Mouse (Mus musculus): ENCODE results near the gene Ildr1. TPM values are rescaled to one million over a fixed set of nuclear protein-coding genes. Genes with fewer than 3 reads are reported as not detected.

The Ildr1 gene
- not detected for total RNA-seq (2021)

GRCm38 (mm10) chr16:36693818-36694413 is at the start of gene Ildr1:
Gene Ildr1 (plus strand): TSS chr16:36693978.
- DNase-seq: no peak

- DNase-seq: no peak
Observed at GRCm38 (mm10) chr16:36645124-36645523, 48.7 kb upstream of the Ildr1 start.

GRCm38 (mm10) chr16:36649304-36649703 is 44.5 kb upstream of the Ildr1 start:
- DNase-seq: no peak

- DNase-seq: no peak
Observed at GRCm38 (mm10) chr16:36650511-36650910, 43.3 kb upstream of the Ildr1 start.

GRCm38 (mm10) chr16:36651174-36651766 is 42.5 kb upstream of the Ildr1 start:
- no peak for DNase-seq

GRCm38 (mm10) chr16:36655199-36655598 is 38.6 kb upstream of the Ildr1 start:
- no peak for DNase-seq

- DNase-seq: no peak
Observed at GRCm38 (mm10) chr16:36655910-36656309, 37.9 kb upstream of the Ildr1 start.

- DNase-seq: no peak
Observed at GRCm38 (mm10) chr16:36661330-36661729, 32.4 kb upstream of the Ildr1 start.

- DNase-seq: no peak
Observed at GRCm38 (mm10) chr16:36663484-36663883, 30.3 kb upstream of the Ildr1 start.

GRCm38 (mm10) chr16:36665782-36666181 is 28.0 kb upstream of the Ildr1 start, which contains the start of gene Cd86:
Gene Cd86 (minus strand): TSS chr16:36666081.
- DNase-seq: no peak

- DNase-seq: no peak
Observed at GRCm38 (mm10) chr16:36666448-36667017, 27.2 kb upstream of the Ildr1 start.

GRCm38 (mm10) chr16:36670590-36670989 is 23.2 kb upstream of the Ildr1 start:
- no peak for DNase-seq

GRCm38 (mm10) chr16:36673196-36673595 is 20.6 kb upstream of the Ildr1 start:
- no peak for DNase-seq

- no peak for DNase-seq
Observed at GRCm38 (mm10) chr16:36674457-36675204, 19.1 kb upstream of the Ildr1 start.

GRCm38 (mm10) chr16:36675304-36675703 is 18.5 kb upstream of the Ildr1 start:
- DNase-seq: no peak

- no peak for DNase-seq
Observed at GRCm38 (mm10) chr16:36675902-36676301, 17.9 kb upstream of the Ildr1 start.

GRCm38 (mm10) chr16:36681829-36682228 is 11.9 kb upstream of the Ildr1 start:
- no peak for DNase-seq

GRCm38 (mm10) chr16:36684325-36684918 is 9.4 kb upstream of the Ildr1 start:
- no peak for DNase-seq

- DNase-seq: no peak
Observed at GRCm38 (mm10) chr16:36688076-36688475, 5.7 kb upstream of the Ildr1 start.

GRCm38 (mm10) chr16:36691484-36691883 is 2.3 kb upstream of the Ildr1 start:
- no peak for DNase-seq

- no peak for DNase-seq
Observed at GRCm38 (mm10) chr16:36694798-36695290, 1.1 kb downstream of the Ildr1 start.

GRCm38 (mm10) chr16:36697331-36697730 is 3.6 kb downstream of the Ildr1 start:
- no peak for DNase-seq

GRCm38 (mm10) chr16:36700484-36700883 is 6.7 kb downstream of the Ildr1 start:
- DNase-seq: no peak
